Mouse (Mus musculus) forebrain, embryonic 13.5 days (tissue): ENCODE measurements around the gene Gatad2b. TPM values are rescaled to one million over a fixed set of nuclear protein-coding genes. Genes with fewer than 3 reads are reported as not detected.
"Not testable (repeated sequence)": the region's sequence is repeated elsewhere in the genome, so short reads cannot be mapped to it uniquely, and the experiment has no call there.

Experiments used
- ATAC-seq: fragments of 200-750 bp; cut with Nextera tagmentation; 2 replicates; pipeline ENCODE4 v1.8.0; 2017
- H3K27ac ChIP-seq: fragments of 300-500 bp; sonication (generic); 2 replicates; pipeline ENCODE4 v1.5.1; 2015; ENCODE audit warnings: inconsistent platforms, mild to moderate bottlenecking, moderate library complexity
- H3K27me3 ChIP-seq: fragments of 300-500 bp; sonication (generic); 2 replicates; pipeline ENCODE4 v1.6.1; 2015; ENCODE audit warnings: mild to moderate bottlenecking, inconsistent platforms
- H3K36me3 ChIP-seq: fragments of 300-500 bp; sonication (generic); 2 replicates; pipeline ENCODE4 v1.6.1; 2015; ENCODE audit warnings: mild to moderate bottlenecking, inconsistent platforms; ENCODE audit not compliant: poor library complexity, severe bottlenecking
- H3K4me1 ChIP-seq: fragments of 300-500 bp; sonication (generic); 2 replicates; pipeline ENCODE4 v1.6.1; 2015; ENCODE audit warnings: inconsistent platforms
- H3K4me2 ChIP-seq: fragments of 300-500 bp; sonication (generic); 2 replicates; pipeline ENCODE4 v1.6.1; 2015; ENCODE audit warnings: inconsistent platforms, mild to moderate bottlenecking, moderate library complexity
- H3K4me3 ChIP-seq: fragments of 300-500 bp; sonication (generic); 2 replicates; pipeline ENCODE4 v1.5.1; 2015; ENCODE audit warnings: mild to moderate bottlenecking, inconsistent platforms
- H3K9ac ChIP-seq: fragments of 300-500 bp; sonication (generic); 2 replicates; pipeline ENCODE4 v1.6.1; 2015; ENCODE audit warnings: mild to moderate bottlenecking, inconsistent platforms
- H3K9me3 ChIP-seq: fragments of 300-500 bp; sonication (generic); replicated peaks from 2 replicates; pipeline ENCODE4 v1.6.1; 2016; ENCODE audit warnings: inconsistent platforms
- WGBS: fragments of 180-500 bp; shearing (Covaris S2); methylation state at CpG from one replicate; pipeline ENCODE4 v1.1.7; 2015; 5-methylcytosine and 5-hydroxymethylcytosine counted together
- polyA plus RNA-seq: library from polyadenylated mRNA; unstranded; fragments of >200 nt; fragmentation: Nextera tagmentation; extraction: Ambion mirVana; gene quantifications from 2 replicates; pipeline ENCODE4 v1.2.1, GENCODE M21; 2015

The Gatad2b gene
- 18.0 and 18.6 TPM in 2 replicates for polyA plus RNA-seq

GRCm38 (mm10) chr3:90292345-90293275, at the start of gene Gatad2b:
Gatad2b (plus strand) TSS chr3:90293178.
- H3K9me3 ChIP-seq = no peaks in the 10 kb centered on the region
- H3K27ac ChIP-seq = peak within 1 kb of the TSS; percentile 98
- WGBS = under 1% methylated on average over 40 of the region's 47 CpGs
- peaks cover 3% of the 10 kb centered on the region; the same call in 1 of the 2 replicates for H3K36me3 ChIP-seq
- peaks cover 32% of the 10 kb centered on the region for H3K4me1 ChIP-seq
- H3K4me2 ChIP-seq = peak within 1 kb of the TSS; percentile 96
- peak within 1 kb of the TSS; percentile 95 for H3K9ac ChIP-seq
- ATAC-seq = peak; percentile 99
- H3K4me3 ChIP-seq = peak within 1 kb of the TSS; percentile 95
- no peaks in the 10 kb centered on the region for H3K27me3 ChIP-seq

GRCm38 (mm10) chr3:90245406-90245805, 47.6 kb upstream of the Gatad2b start:
- 63% methylated on average over 2 of the region's 2 CpGs for WGBS
- no peaks in the 10 kb centered on the region for H3K27me3 ChIP-seq

GRCm38 (mm10) chr3:90247630-90247959, 45.4 kb upstream of the Gatad2b start:
- peak; percentile 34 for ATAC-seq
- Histone ChIP-seq H3K9ac (peak overlapping the region; percentile 80), H3K4me3 (peak overlapping the region; percentile 60), H3K4me2 (peak overlapping the region; percentile 82), H3K27ac (peak overlapping the region; percentile 77), H3K36me3 (peaks cover 15% of the 10 kb centered on the region), H3K4me1 (peaks cover 34% of the 10 kb centered on the region), H3K9me3 (no peaks in the 10 kb centered on the region), H3K27me3 (no peaks in the 10 kb centered on the region)
- under 1% methylated on average over 3 of the region's 3 CpGs for WGBS

More at GRCm38 (mm10) chr3:90245406-90245805, 47.6 kb upstream of the Gatad2b start:
- 0 out of 2 replicates have a peak, but pooled peaks cover under 1% of the 10 kb centered on the region for H3K36me3 ChIP-seq
- H3K9ac ChIP-seq = no peak overlapping the region
- no peak for ATAC-seq
- no peak overlapping the region for H3K27ac ChIP-seq
- no peak overlapping the region for H3K4me2 ChIP-seq
- no peaks in the 10 kb centered on the region for H3K9me3 ChIP-seq
- no peak overlapping the region for H3K4me3 ChIP-seq
- H3K4me1 ChIP-seq = peaks cover 31% of the 10 kb centered on the region

- 2% methylated on average over 44 of the region's 44 CpGs for WGBS
- H3K27ac ChIP-seq = peak within 1 kb of the TSS; percentile 77
- ATAC-seq = peak; percentile 96
Observed at GRCm38 (mm10) chr3:90247960-90248745, 44.8 kb upstream of the Gatad2b start, which contains the start of gene Slc39a1. Slc39a1 (plus strand) TSS chr3:90248172.

GRCm38 (mm10) chr3:90248746-90249100, 44.3 kb upstream of the Gatad2b start:
- H3K4me3 ChIP-seq = peak overlapping the region; percentile 60
- no peaks in the 10 kb centered on the region for H3K27me3 ChIP-seq
- no peaks in the 10 kb centered on the region for H3K9me3 ChIP-seq
- peak overlapping the region; percentile 80 for H3K9ac ChIP-seq
- no peak for ATAC-seq
- peaks cover 15% of the 10 kb centered on the region for H3K36me3 ChIP-seq
- WGBS = 5% methylated on average over 10 of the region's 10 CpGs
- peak overlapping the region; percentile 77 for H3K27ac ChIP-seq
- peaks cover 25% of the 10 kb centered on the region for H3K4me1 ChIP-seq
- peak overlapping the region; percentile 82 for H3K4me2 ChIP-seq

More at GRCm38 (mm10) chr3:90247960-90248745, 44.8 kb upstream of the Gatad2b start, which contains the start of gene Slc39a1:
- Histone ChIP-seq H3K9me3 (no peaks in the 10 kb centered on the region), H3K27me3 (no peaks in the 10 kb centered on the region), H3K4me1 (peaks cover 29% of the 10 kb centered on the region), H3K4me3 (peak within 1 kb of the TSS; percentile 60), H3K4me2 (peak within 1 kb of the TSS; percentile 82), H3K36me3 (peaks cover 15% of the 10 kb centered on the region), H3K9ac (peak within 1 kb of the TSS; percentile 80)

- no peak overlapping the region for H3K9ac ChIP-seq
- 90% methylated on average over 6 of the region's 6 CpGs for WGBS
- peaks cover 30% of the 10 kb centered on the region for H3K4me1 ChIP-seq
- peaks cover 15% of the 10 kb centered on the region for H3K36me3 ChIP-seq
- ATAC-seq = no peak
- H3K27ac ChIP-seq = no peak overlapping the region
- H3K27me3 ChIP-seq = no peaks in the 10 kb centered on the region
- H3K4me2 ChIP-seq = no peak overlapping the region
- no peaks in the 10 kb centered on the region for H3K9me3 ChIP-seq
- H3K4me3 ChIP-seq = no peak overlapping the region
Observed at GRCm38 (mm10) chr3:90250791-90251190, 42.2 kb upstream of the Gatad2b start.

GRCm38 (mm10) chr3:90251731-90252226, 41.2 kb upstream of the Gatad2b start:
- H3K4me1 ChIP-seq = peaks cover 37% of the 10 kb centered on the region
- not testable (repeated sequence) for H3K9ac ChIP-seq, H3K9me3 ChIP-seq, H3K27ac ChIP-seq, H3K27me3 ChIP-seq, ATAC-seq, H3K4me3 ChIP-seq, H3K4me2 ChIP-seq
- WGBS = 93% methylated on average over 9 of the region's 12 CpGs
- peaks cover 15% of the 10 kb centered on the region for H3K36me3 ChIP-seq

- Histone ChIP-seq H3K4me1 (peaks cover 34% of the 10 kb centered on the region), H3K36me3 (peaks cover 22% of the 10 kb centered on the region)
- not testable (repeated sequence) for ATAC-seq, H3K9me3 ChIP-seq, H3K27me3 ChIP-seq, H3K27ac ChIP-seq, H3K9ac ChIP-seq, H3K4me3 ChIP-seq, H3K4me2 ChIP-seq
- 97% methylated on average over 2 of the region's 2 CpGs for WGBS
Observed at GRCm38 (mm10) chr3:90252659-90253058, 40.3 kb upstream of the Gatad2b start.

GRCm38 (mm10) chr3:90253174-90253573, 39.8 kb upstream of the Gatad2b start:
- 0 out of 2 replicates have a peak, but pooled peaks have one; percentile 1 for ATAC-seq
- WGBS = 100% methylated on average over 1 of the region's 1 CpGs
- H3K9me3 ChIP-seq, H3K27ac ChIP-seq, H3K27me3 ChIP-seq, H3K4me3 ChIP-seq, H3K9ac ChIP-seq: not testable (repeated sequence)
- Histone ChIP-seq H3K4me2 (peak overlapping the region; percentile 65), H3K4me1 (peaks cover 34% of the 10 kb centered on the region), H3K36me3 (peaks cover 28% of the 10 kb centered on the region)

GRCm38 (mm10) chr3:90253653-90254418, 39.1 kb upstream of the Gatad2b start, which contains the start of gene Crtc2:
Crtc2 (plus strand) TSS chr3:90254163.
- H3K9ac ChIP-seq = peak within 1 kb of the TSS; percentile 92
- 2% methylated on average over 40 of the region's 40 CpGs for WGBS
- peaks cover 30% of the 10 kb centered on the region for H3K4me1 ChIP-seq
- peak within 1 kb of the TSS; percentile 74 for H3K27ac ChIP-seq
- ATAC-seq = peak; percentile 97
- H3K36me3 ChIP-seq = peaks cover 34% of the 10 kb centered on the region
- H3K9me3 ChIP-seq = no peaks in the 10 kb centered on the region
- no peaks in the 10 kb centered on the region for H3K27me3 ChIP-seq
- peak within 1 kb of the TSS; percentile 89 for H3K4me3 ChIP-seq
- H3K4me2 ChIP-seq = peak within 1 kb of the TSS; percentile 65
